Mouse (Mus musculus) neutrophil, adult 83 days (primary cell): ENCODE data around the gene Psmc4. TPM values are rescaled to one million over a fixed set of nuclear protein-coding genes. Genes with fewer than 3 reads are reported as not detected.

Source experiments
- total RNA-seq, 2 experiments: library from RNA; stranded (reverse); gene quantifications; one replicate each; pipeline ENCODE4 v1.2.4; 2023

Gene Psmc4
- 10 to 100 TPM; 71.1 to 72.0 TPM for total RNA-seq

GRCm38 (mm10) chr7:28049476-28050409 lies at the start of gene Psmc4:
Psmc4 (minus strand) TSS chr7:28050101.

GRCm38 (mm10) chr7:28070531-28071298 lies 20.8 kb upstream of the Psmc4 start, which contains the start of gene Fcgbp:
Fcgbp (plus strand) TSS chr7:28071236.

GRCm38 (mm10) chr7:28013549-28014444 lies 36.1 kb downstream of the Psmc4 start, which contains the start of gene Zfp850:
Zfp850 (minus strand) TSS chr7:28014115.

Other genes with a start within 250 kb of the Psmc4 start
- gene Zfp626, start 242.9 kb downstream of the Psmc4 start, total RNA-seq: 1 to 10 TPM; 5.0 to 5.4 TPM
- gene Zfp59, start 211.5 kb downstream of the Psmc4 start, total RNA-seq: 1 to 10 TPM in 1 of 2 experiments, under 1 TPM in 1; 0.94 to 1.2 TPM
- 1 to 10 TPM; 3.7 to 4.0 TPM for gene Zfp607a, start 192.6 kb downstream of the Psmc4 start, total RNA-seq
- 1 to 10 TPM; 2.1 to 3.3 TPM for gene Zfp974, start 120.6 kb downstream of the Psmc4 start, total RNA-seq
- 1 to 10 TPM; 4.8 to 5.7 TPM for gene Zfp780b, start 70.9 kb downstream of the Psmc4 start, total RNA-seq
- 1 to 10 TPM; 2.3 to 3.0 TPM for gene Zfp850, start 36.0 kb downstream of the Psmc4 start, total RNA-seq
- gene Fcgbp, start 21.1 kb upstream of the Psmc4 start, total RNA-seq: not detected
- not detected for gene 9530053A07Rik, start 79.4 kb upstream of the Psmc4 start, total RNA-seq
- gene Fbl, start 119.6 kb upstream of the Psmc4 start, total RNA-seq: 10 to 100 TPM; 69.9 to 73.1 TPM
- gene Dyrk1b, start 129.4 kb upstream of the Psmc4 start, total RNA-seq: 10 to 100 TPM; 11.1 to 13.9 TPM
- 1 to 10 TPM; 1.2 to 1.5 TPM for gene Eid2, start 217.8 kb upstream of the Psmc4 start, total RNA-seq
- 1 to 10 TPM; 4.5 to 4.7 TPM for gene Eid2b, start 227.6 kb upstream of the Psmc4 start, total RNA-seq
- gene Selenov, start 241.1 kb upstream of the Psmc4 start, total RNA-seq: not detected